Mouse (Mus musculus) CH12.LX (cell line): ENCODE data around the gene Pex5. TPM values are rescaled to one million over a fixed set of nuclear protein-coding genes. Genes with fewer than 3 reads are reported as not detected.

Experiments used
- DNase-seq: peaks from one replicate; pipeline ENCODE4 v3.0.0-alpha.2; 2013; ENCODE audit errors: extremely low read depth
- H3K27ac ChIP-seq: 2 replicates; pipeline ENCODE4 v1.5.1; 2012; ENCODE audit warnings: low read depth, mild to moderate bottlenecking, control low read depth, moderate library complexity; ENCODE audit not compliant: insufficient read depth
- H3K27me3 ChIP-seq: replicated peaks from 2 replicates; pipeline ENCODE3; 2012; ENCODE audit warnings: inconsistent platforms
- H3K36me3 ChIP-seq, 2 experiments: replicated peaks in 1 of 2; 2 replicates each; pipeline versions ENCODE3 to v1.6.1; 2012; ENCODE audit warnings: inconsistent platforms in 1 of 2, low read length in 1 of 2, mild to moderate bottlenecking in 1 of 2, mixed read lengths in 1 of 2, moderate library complexity in 1 of 2; ENCODE audit not compliant: control insufficient read depth in 1 of 2, insufficient read depth in 1 of 2
- H3K4me1 ChIP-seq, 2 experiments: 2 replicates each; pipeline ENCODE4 v1.6.1; 2012; ENCODE audit warnings: inconsistent platforms in 1 of 2, moderate library complexity in 1 of 2; ENCODE audit not compliant: insufficient read depth in 2 of 2, control insufficient read depth in 1 of 2
- H3K4me2 ChIP-seq: 2 replicates; pipeline ENCODE4 v1.6.1; 2012; ENCODE audit warnings: low read depth, mild to moderate bottlenecking, control low read depth; ENCODE audit not compliant: poor library complexity, insufficient read depth, severe bottlenecking
- H3K4me3 ChIP-seq, 3 experiments: fragments of 150-350 bp in 1 of 3; sonication (generic) in 1 of 3; replicated peaks in 1 of 3; 2 replicates each; pipeline versions ENCODE3 to v1.5.1; 2011 to 2012; ENCODE audit warnings: low read depth in 2 of 3, low read length in 2 of 3, mild to moderate bottlenecking in 2 of 3, moderate library complexity in 2 of 3, control low read depth in 1 of 3, improper control_type of control experiment in 1 of 3, inconsistent platforms in 1 of 3, mixed read lengths in 1 of 3; ENCODE audit not compliant: poor library complexity in 1 of 3
- H3K79me2 ChIP-seq: replicated peaks from 2 replicates; pipeline ENCODE4 v1.6.1; 2012; ENCODE audit warnings: mild to moderate bottlenecking, moderate library complexity; ENCODE audit not compliant: control insufficient read depth, poor library complexity, insufficient read depth, severe bottlenecking; ENCODE audit errors: extremely low read depth
- H3K9ac ChIP-seq: 2 replicates; pipeline ENCODE4 v1.6.1; 2012; ENCODE audit warnings: low read depth, mild to moderate bottlenecking, control low read depth, moderate library complexity; ENCODE audit not compliant: insufficient read depth
- H3K9me3 ChIP-seq: replicated peaks from 2 replicates; pipeline ENCODE3; 2012; ENCODE audit warnings: low read length, inconsistent platforms, mixed read lengths
- BHLHE40 ChIP-seq: IDR thresholded peaks from 2 replicates; pipeline ENCODE4 v1.6.1; 2011; ENCODE audit warnings: mild to moderate bottlenecking, low read depth, low read length, improper control_type of control experiment
- CHD1 ChIP-seq: IDR thresholded peaks from 2 replicates; pipeline ENCODE4 v1.6.1; 2012; ENCODE audit warnings: low read depth, low read length, improper control_type of control experiment, inconsistent platforms
- CHD2 ChIP-seq: IDR thresholded peaks from 2 replicates; pipeline ENCODE4 v1.6.1; 2011; ENCODE audit warnings: low read length, improper control_type of control experiment
- CTCF ChIP-seq, 2 experiments: IDR thresholded peaks in 1 of 2; conservative IDR thresholded peaks in 1 of 2; 2 replicates each; pipeline ENCODE4 v1.5.1; 2011 to 2012; ENCODE audit warnings: low read depth in 2 of 2, low read length in 2 of 2, improper control_type of control experiment in 1 of 2, inconsistent platforms in 1 of 2, mild to moderate bottlenecking in 1 of 2, moderate library complexity in 1 of 2
- ETS1 ChIP-seq: conservative IDR thresholded peaks from 2 replicates; pipeline ENCODE4 v1.6.1; 2012; ENCODE audit warnings: low read depth, mild to moderate bottlenecking, inconsistent platforms, low read length, improper control_type of control experiment, moderate library complexity
- GABPA ChIP-seq: IDR thresholded peaks from 2 replicates; pipeline ENCODE4 v1.6.1; 2012; ENCODE audit warnings: low read depth, low read length, improper control_type of control experiment, inconsistent platforms; ENCODE audit not compliant: insufficient replicate concordance
- HCFC1 ChIP-seq: IDR thresholded peaks from 2 replicates; pipeline ENCODE4 v1.6.1; 2012; ENCODE audit warnings: low read depth, mild to moderate bottlenecking, inconsistent platforms, low read length, improper control_type of control experiment
- JUN ChIP-seq: IDR thresholded peaks from 2 replicates; pipeline ENCODE4 v1.6.1; 2011; ENCODE audit warnings: low read depth, mild to moderate bottlenecking, low read length, improper control_type of control experiment, moderate library complexity; ENCODE audit not compliant: insufficient read depth
- MAX ChIP-seq: IDR thresholded peaks from 2 replicates; pipeline ENCODE4 v1.6.1; 2011; ENCODE audit warnings: low read length, improper control_type of control experiment
- MEF2A ChIP-seq: IDR thresholded peaks from 2 replicates; pipeline ENCODE4 v1.6.1; 2014; ENCODE audit warnings: low read depth, mild to moderate bottlenecking, inconsistent platforms, low read length, improper control_type of control experiment, borderline replicate concordance
- MXI1 ChIP-seq: IDR thresholded peaks from 2 replicates; pipeline ENCODE4 v1.6.1; 2011; ENCODE audit warnings: mild to moderate bottlenecking, low read depth, low read length, improper control_type of control experiment
- NELFE ChIP-seq: IDR thresholded peaks from 2 replicates; pipeline ENCODE4 v1.6.1; 2011; ENCODE audit warnings: low read depth, low read length, improper control_type of control experiment
- NRF1 ChIP-seq: IDR thresholded peaks from 2 replicates; pipeline ENCODE4 v1.6.1; 2014; ENCODE audit warnings: low read depth, mild to moderate bottlenecking, inconsistent platforms, low read length, improper control_type of control experiment, moderate library complexity
- PAX5 ChIP-seq: IDR thresholded peaks from 2 replicates; pipeline ENCODE4 v1.6.1; 2012; ENCODE audit warnings: low read length, inconsistent platforms, mixed read lengths
- POLR2A ChIP-seq: IDR thresholded peaks from 2 replicates; pipeline ENCODE4 v1.6.1; 2011; ENCODE audit warnings: low read depth, mild to moderate bottlenecking, improper control_type of control experiment, low read length
- RCOR1 ChIP-seq: conservative IDR thresholded peaks from 2 replicates; pipeline ENCODE4 v1.6.1; 2012; ENCODE audit warnings: low read depth, mild to moderate bottlenecking, inconsistent platforms, low read length, improper control_type of control experiment
- SIN3A ChIP-seq: IDR thresholded peaks from 2 replicates; pipeline ENCODE4 v1.6.1; 2012; ENCODE audit warnings: low read length, improper control_type of control experiment, inconsistent platforms
- SMC3 ChIP-seq: IDR thresholded peaks from 2 replicates; pipeline ENCODE4 v1.6.1; 2011; ENCODE audit warnings: low read depth, low read length, improper control_type of control experiment
- USF2 ChIP-seq: conservative IDR thresholded peaks from 2 replicates; pipeline ENCODE4 v1.6.1; 2011; ENCODE audit warnings: low read depth, low read length, improper control_type of control experiment
- ZC3H11A ChIP-seq: IDR thresholded peaks from 2 replicates; pipeline ENCODE4 v1.6.1; 2012; ENCODE audit warnings: low read depth, mild to moderate bottlenecking, inconsistent platforms, low read length, improper control_type of control experiment
- ZMIZ1 ChIP-seq: IDR thresholded peaks from 2 replicates; pipeline ENCODE4 v1.6.1; 2012; ENCODE audit warnings: low read depth, mild to moderate bottlenecking, inconsistent platforms, low read length, improper control_type of control experiment
- dilution Hi-C: fragments of 300-500 bp; cut with MboI; formaldehyde crosslinking; loops from 2 replicates; pipeline ENCODE4 v1.14.3; 2020; ENCODE audit warnings: low sequenced_read_pairs; ENCODE audit not compliant: extremely low pct_unique_long_range_greater_than_20kb, extremely low pct_ligation_motif_present
- in situ Hi-C: fragments of 300-500 bp; cut with MboI; formaldehyde crosslinking; loops from 3 replicates; pipeline ENCODE4 v1.14.3; 2019; ENCODE audit warnings: low sequenced_read_pairs, low pct_ligation_motif_present, low pct_unique_long_range_greater_than_20kb, mixed read lengths
- polyA plus RNA-seq: library from polyadenylated mRNA; unstranded; fragments of >175 nt; gene quantifications from 2 replicates; pipeline ENCODE4 v1.2.1, GENCODE M21; 2012; ENCODE audit warnings: low read depth; ENCODE audit not compliant: insufficient read length
- total RNA-seq, 2 experiments: library from RNA; depleted of rRNA; stranded (reverse); fragments of 300-350 nt in 1 of 2; fragments of >200 nt in 1 of 2; gene quantifications; 2 replicates each; pipeline ENCODE4 v1.2.3; 2012 to 2014

Gene Pex5
- total and polyA plus RNA-seq, 3 experiments: 21.2 to 29.2 (median 24.6) TPM

DNA sequence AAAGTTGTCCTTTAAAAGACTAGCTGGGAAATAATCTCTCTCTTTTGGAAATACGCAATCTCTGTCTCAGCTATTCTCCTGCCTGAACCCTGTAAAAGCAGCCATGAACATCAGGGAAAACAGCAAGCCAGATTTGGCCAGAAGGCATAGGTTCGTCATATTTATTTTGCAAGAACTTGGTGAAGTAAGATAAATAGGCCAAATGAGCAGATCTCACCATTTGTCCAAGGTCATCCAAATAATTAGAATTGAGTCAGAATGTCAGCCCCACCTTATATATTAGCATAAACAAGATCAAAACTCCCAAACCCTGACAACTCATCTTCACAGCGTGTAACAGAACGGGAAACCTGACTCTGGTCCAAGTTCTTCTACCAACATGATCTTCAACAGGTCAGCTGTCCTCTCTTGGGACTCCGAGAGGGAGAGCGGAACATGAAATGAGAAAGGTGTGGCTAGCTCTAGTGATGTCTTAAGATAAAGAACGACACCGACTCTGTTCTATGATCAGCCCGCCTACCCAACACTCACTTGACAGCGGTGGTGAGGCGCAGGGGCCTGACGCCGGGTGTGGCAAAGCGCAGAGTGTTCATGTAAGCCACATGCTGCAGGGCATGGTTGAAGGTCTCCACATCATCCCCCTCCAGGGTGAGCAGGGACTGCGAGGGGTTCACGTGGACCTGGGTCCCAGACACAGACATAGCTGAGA lies 34.2 kb upstream of the Pex5 start:
- no peaks in the 10 kb centered on the region for H3K27me3 ChIP-seq
- in situ Hi-C loops: no loop called here
- no peaks in the 10 kb centered on the region for H3K79me2 ChIP-seq
- peaks cover 0 to 36% of the 10 kb centered on the region in 2 experiments; a peak in 2 of 4 replicates for H3K4me1 ChIP-seq
- no peaks in the 10 kb centered on the region for H3K9me3 ChIP-seq
- H3K27ac ChIP-seq: peak overlapping the region; percentile 23
- 0 out of 2 replicates have a peak overlapping the region, but pooled peaks have one; percentile 22 for H3K9ac ChIP-seq
- peak; percentile 56 for DNase-seq
- peaks cover 0 to 33% of the 10 kb centered on the region in 2 experiments for H3K36me3 ChIP-seq
- TF ChIP-seq ZMIZ1 (0 out of 2 replicates have a peak, but pooled peaks have one; percentile 4), BHLHE40 (no peak), NRF1 (no peak), SIN3A (0 out of 2 replicates have a peak, but pooled peaks have one; percentile 15), MAX (no peak), RCOR1 (no peak), NELFE (0 out of 2 replicates have a peak, but pooled peaks have one; percentile 17), CHD1 (no peak), SMC3 (no peak), MXI1 (peak; percentile 70), PAX5 (no peak)
- dilution Hi-C loops: no loop called here
- H3K4me2 ChIP-seq: peak overlapping the region; percentile 27; the same call in 1 of the 2 replicates
- H3K4me3 ChIP-seq: peak overlapping the region; percentile 36 to 66 (median 45)

DNA sequence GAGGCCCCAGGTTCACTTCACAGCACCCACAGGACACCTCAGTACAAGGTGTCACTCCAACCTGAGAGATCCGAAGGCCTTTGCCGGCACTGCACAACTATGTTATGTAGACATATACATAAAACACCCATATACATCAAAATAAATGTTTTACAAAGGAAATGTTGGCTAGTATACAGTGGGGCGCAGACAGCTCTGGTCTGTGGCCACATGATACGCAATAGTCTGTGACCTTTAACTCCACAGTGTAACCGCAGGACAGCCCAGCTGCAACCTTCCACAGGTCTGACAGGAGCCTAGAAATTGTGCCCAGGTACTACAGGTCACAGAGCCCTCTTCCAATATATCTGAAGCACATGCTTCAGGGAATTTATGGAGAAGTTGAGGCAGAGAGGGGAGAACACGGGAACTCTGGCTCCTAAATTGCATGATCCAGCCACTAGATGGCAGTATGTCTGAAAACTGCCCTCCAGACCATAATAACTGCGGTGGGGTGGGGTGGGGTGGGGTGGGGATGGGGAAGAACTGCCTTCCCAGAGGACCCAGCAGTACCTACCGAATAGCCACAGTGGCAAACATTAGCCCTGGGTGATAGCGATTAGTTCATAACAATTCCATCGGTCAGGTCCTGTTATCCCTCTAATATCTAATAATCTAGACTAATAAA lies 33.5 kb upstream of the Pex5 start:
- Histone ChIP-seq H3K27me3 (no peaks in the 10 kb centered on the region), H3K4me1 (peaks cover 0 to 36% of the 10 kb centered on the region in 2 experiments; a peak in 2 of 4 replicates), H3K4me2 (no peak overlapping the region), H3K9ac (no peak overlapping the region), H3K36me3 (peaks cover 0 to 40% of the 10 kb centered on the region in 2 experiments), H3K79me2 (no peaks in the 10 kb centered on the region), H3K9me3 (no peaks in the 10 kb centered on the region), H3K4me3 (peak overlapping the region in 2 of 3 experiments; percentile 36 to 66), H3K27ac (no peak overlapping the region)
- TF ChIP-seq SMC3 (peak; percentile 6; the same call in 1 of the 2 replicates), CTCF (conservative IDR thresholded peaks at IDR 0.05 in 1 of 2, IDR thresholded peaks at IDR 0.05 in 1 of 2; ENCODE audit: low read depth in 2 of 2, low read length in 2 of 2) (peak; percentile 61 to 64), MXI1 (no peak)
- dilution Hi-C loops: no loop called here
- in situ Hi-C loops: no loop called here
- peak; percentile 64 for DNase-seq

DNA sequence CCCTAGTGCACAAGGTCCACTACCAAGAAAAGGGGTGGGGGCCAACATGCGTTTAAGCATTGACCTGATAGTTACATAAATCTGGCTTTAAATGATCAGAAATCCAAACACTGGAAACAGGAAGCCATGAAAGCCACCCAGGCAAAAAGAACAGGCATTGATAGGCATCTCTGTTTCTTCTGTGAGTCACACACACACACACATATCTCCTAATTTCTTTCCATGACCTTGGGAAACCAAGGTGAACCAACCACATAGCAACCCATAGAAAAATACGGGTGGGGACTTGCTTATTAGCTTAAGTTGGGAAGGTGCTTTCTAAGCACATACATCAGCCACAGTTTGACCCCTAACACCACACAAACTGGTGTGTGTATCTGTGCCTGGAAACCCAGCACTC lies 32.5 kb upstream of the Pex5 start:
- H3K9me3 ChIP-seq: no peaks in the 10 kb centered on the region
- DNase-seq: no peak
- no peak overlapping the region for H3K4me2 ChIP-seq
- H3K79me2 ChIP-seq: no peaks in the 10 kb centered on the region
- in situ Hi-C loops: no loop called here
- H3K4me3 ChIP-seq: no peak overlapping the region
- dilution Hi-C loops: no loop called here
- H3K36me3 ChIP-seq: peaks cover 0 to 40% of the 10 kb centered on the region in 2 experiments
- no peaks in the 10 kb centered on the region for H3K27me3 ChIP-seq
- no peak overlapping the region for H3K27ac ChIP-seq
- no peak overlapping the region for H3K9ac ChIP-seq
- TF ChIP-seq JUN (no peak), ZC3H11A (no peak), NELFE (no peak), CHD2 (no peak), SIN3A (no peak), POLR2A (no peak), MEF2A (no peak), CHD1 (no peak), GABPA (no peak), CTCF (conservative IDR thresholded peaks at IDR 0.05 in 1 of 2, IDR thresholded peaks at IDR 0.05 in 1 of 2; ENCODE audit: low read depth in 2 of 2, low read length in 2 of 2) (no peak), ETS1 (no peak), USF2 (no peak), HCFC1 (no peak)
- peaks cover 0 to 36% of the 10 kb centered on the region in 2 experiments; a peak in 2 of 4 replicates for H3K4me1 ChIP-seq
